Mouse (Mus musculus) kidney, adult 8-10 months (tissue): ENCODE results near the gene Lrp2bp.

Experiments
- DNase-seq, 2 experiments: peaks; one replicate each; pipeline ENCODE4 v3.0.0; 2022

The Lrp2bp gene

DNA sequence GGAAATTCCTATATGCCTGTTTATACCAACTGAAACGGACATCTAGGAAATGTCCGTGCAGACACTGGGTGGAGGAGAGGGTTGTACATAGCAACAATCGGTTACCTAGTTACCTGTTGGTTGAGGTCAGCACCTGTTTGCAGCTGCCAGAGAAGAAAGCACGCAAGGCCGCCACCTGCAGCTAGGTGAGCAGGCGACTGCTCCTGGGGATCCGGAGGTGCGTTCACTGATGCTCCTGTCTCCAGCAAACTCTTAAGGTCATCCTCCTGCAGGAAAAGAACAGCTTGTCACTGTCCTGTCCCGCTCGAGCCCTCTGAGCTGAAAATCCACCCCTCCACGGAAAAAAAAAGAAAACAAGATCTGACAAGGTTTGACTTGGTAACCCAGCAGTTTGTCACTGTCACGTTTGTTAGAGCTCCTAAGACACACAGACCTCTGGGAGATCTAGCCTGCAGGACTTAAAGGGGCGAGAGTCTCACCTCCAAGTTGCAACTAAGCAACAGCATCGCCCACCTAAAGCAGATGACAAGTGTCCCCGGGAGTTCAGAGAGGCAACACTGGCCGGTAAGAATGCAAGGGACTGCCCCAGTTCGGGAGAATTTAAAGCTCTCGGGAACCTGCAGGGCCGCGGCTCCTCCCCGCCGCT is at the start of gene Lrp2bp:
Lrp2bp (plus strand) TSS at position 166 of the 646 bp plus-strand sequence.
- DNase-seq = peak; percentile 36 to 47

DNA sequence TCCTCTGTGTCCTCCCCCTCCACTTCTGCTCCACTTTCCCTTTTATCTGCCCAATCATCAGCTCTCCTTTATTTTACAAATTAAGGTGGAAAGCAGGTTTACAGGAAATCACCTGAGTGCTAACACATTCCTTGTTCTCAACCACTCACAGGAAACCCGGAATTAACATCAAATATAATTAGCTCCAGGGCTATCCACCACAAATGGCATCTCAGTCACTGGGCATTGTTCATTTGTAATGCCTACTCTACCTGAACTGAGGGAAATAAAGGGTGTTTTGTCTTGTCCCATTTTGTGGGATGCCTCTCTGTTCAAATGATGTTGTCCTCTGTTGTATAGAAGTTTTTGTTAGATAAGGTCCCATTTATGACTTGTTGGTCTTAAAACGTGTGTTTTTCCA is 48.5 kb upstream of the Lrp2bp start:
- no peak for DNase-seq

- DNase-seq = no peak
These were observed 28.2 kb upstream of the Lrp2bp start for GRCm38 (mm10) chr8:45970894-45971293.

GRCm38 (mm10) chr8:45973988-45974505 is 25.1 kb upstream of the Lrp2bp start:
- DNase-seq = no peak

DNA sequence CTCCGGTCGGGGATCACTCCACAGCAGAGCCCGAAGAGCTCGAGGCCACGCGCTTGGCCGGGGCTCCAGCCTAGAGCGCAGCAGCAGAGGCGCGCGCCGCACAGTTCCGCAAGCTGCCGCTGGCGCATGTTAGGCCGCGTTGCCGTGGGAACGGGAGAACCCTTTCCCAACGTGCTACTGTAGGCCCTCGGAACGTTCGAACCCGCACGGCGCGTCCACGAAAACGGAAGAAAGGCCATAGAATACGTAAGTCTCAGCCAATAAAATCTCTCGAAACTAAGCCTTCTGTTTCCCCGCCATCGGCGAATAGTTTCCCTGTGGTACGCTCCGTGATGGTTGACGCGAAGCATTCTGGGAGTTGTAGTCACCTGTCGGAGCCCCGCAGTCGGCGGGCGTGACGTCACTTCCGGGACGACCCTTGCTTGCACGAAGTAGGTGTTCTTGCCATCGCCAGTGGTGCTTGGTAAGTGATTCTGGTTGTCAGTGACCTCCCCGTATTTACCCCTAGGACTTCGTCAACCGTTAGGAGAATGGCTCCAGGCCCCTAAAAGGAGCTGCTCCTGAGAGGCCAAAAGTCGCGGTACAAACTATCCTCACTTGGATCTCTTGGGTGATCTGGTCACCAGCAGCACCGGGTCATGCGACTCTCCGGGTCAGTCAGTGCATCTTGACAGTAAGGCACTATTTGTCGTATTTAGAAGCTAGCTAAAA is 23.8 kb upstream of the Lrp2bp start, which contains the start of the genes 1700029J07Rik and Ufsp2:
1700029J07Rik (minus strand) TSS at position 127 of the 711 bp plus-strand sequence.
Ufsp2 (plus strand) TSS at position 403 of the 711 bp plus-strand sequence.
- peak; percentile 97 to 98 for DNase-seq

DNA sequence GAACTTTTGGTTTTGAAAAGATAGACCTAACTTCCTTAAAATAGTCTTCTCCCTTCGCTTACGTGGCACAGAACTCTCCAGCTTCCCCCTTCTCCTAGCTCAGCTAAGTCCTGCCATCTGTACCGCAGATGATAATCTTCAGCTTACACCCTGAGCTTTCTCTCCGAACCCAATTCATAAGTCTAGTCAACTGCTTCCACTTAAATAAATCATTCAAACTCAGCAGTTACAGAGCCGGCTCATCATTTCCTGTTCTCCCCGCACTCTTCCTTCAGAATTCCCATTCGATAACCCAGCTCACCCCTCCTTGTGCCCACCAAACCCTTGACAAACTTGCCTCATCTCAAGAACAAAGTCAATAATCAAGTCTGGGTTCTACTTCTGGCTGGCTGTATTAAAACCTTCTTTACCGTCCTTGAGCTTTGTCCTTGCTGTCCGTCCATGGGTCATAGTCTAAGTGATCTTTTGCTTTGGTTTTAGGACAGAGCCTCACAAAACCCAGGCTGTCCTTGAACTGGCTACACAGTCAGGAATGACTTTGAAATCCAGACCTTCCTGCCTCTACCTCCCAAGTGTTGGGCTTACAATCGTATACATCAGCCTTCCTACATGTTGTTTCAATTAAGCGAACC is 23.1 kb upstream of the Lrp2bp start:
- DNase-seq = no peak

- DNase-seq = no peak
These were observed 12.4 kb upstream of the Lrp2bp start for GRCm38 (mm10) chr8:45986665-45987064.

GRCm38 (mm10) chr8:45988189-45988588 is 10.9 kb upstream of the Lrp2bp start:
- DNase-seq = no peak

GRCm38 (mm10) chr8:45990631-45991310 is 8.3 kb upstream of the Lrp2bp start:
- DNase-seq = no peak

DNA sequence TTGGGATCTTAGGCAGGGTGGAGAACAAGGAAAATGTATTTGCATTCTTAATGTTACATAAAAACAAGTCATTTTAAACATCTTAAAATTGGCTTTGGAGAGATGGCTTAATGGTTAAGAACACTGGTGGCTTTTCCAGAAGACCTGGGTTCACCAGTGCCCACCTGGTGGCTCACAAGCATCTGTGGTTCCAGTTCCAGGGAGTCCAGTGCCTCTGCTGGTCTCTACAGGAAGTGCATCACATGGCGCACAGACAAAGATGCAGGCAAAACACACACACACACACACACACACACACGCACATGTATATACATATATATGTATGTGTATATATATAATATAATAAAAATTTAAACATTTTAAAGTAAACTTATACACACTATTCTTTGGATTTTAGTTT is 5.0 kb upstream of the Lrp2bp start:
- DNase-seq = no peak

- DNase-seq = no peak
These were observed 3.5 kb upstream of the Lrp2bp start for GRCm38 (mm10) chr8:45995576-45995975.

GRCm38 (mm10) chr8:45998228-45998627 is 875 bp upstream of the Lrp2bp start:
- DNase-seq = no peak

DNA sequence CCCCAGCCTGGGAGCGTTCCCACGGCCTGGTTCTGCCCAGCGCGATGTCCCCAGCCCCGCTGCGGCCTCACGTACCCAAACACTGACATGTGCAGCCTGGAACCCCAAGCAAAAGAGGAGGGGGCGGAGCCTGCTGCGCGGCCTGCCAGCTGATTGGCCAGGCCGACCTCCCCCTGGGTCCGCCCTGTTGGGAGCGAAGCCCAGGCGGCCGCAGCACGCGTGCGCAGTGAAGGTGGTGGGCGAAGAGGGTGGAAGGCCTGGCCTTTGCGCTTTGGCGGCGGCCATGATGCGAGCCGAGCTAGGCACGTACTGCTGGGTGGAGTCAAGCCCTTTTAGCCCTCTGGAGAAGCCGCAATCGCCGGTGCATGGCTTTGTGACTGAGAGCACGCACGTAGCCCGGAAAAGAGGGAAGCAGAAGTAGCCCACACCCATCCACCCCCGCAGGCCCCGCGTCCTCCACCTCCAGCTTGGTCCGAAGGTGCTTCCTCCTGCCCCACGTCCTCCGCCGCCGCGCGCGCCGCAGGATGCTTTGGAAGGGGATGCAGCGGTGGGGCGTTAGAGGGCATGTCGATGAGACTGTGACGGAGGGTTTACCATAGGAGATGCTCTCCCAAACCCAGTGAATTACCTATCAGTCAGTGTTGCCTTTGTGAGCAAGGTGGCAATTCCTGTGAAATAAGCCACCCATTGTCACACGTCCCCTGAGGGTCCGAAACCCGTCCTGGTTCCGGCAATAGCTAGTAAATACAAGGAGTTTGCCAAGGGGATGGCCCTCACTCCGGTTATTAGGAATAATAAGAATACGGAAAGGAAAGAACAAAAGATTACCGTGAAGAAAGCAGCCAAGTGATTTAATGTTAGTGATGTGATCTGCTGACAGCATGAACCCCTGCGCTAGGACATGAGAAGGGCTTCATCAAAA is 942 bp downstream of the Lrp2bp start:
- peak; percentile 98 to 99 for DNase-seq

- DNase-seq = no peak
These were observed 6.5 kb downstream of the Lrp2bp start, which contains the start of gene Ankrd37 for GRCm38 (mm10) chr8:46005596-46005995. TSS of gene Ankrd37 (minus strand) at chr8:46005707.

DNA sequence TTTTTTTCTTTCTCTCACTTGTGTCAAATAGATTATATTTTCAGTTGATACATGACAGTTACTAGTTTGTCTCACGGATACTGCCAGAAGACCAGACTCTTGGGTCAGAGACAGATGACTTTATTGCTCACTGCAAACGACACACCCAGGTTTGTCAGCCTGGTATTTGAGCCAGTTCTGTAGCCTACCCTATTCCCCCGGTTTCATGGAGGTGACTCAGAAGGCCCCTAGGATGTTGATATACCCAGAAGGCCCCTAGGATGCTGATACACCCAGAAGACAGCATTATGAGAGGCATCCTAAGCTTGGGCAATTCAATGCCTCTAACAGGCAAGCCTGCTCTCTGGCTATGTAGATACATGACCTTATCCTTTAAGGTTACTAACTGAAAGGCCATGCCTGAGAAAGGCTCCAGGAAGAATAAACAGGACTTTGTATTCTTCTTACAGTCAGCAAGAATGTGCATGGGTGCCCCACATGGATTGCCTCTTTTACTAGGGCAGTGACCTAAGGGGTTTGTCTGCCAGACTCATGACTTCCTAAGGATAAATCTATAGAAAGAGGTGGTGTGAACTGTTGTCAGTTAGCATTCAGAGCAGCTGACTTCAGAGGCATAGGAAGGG is 8.1 kb downstream of the Lrp2bp start:
- no peak for DNase-seq

GRCm38 (mm10) chr8:46010306-46010705 is 11.2 kb downstream of the Lrp2bp start:
- DNase-seq = peak in 1 of 2 experiments; percentile 17

GRCm38 (mm10) chr8:46010746-46011680 is 11.9 kb downstream of the Lrp2bp start:
- peak; percentile 16 to 19 for DNase-seq

DNA sequence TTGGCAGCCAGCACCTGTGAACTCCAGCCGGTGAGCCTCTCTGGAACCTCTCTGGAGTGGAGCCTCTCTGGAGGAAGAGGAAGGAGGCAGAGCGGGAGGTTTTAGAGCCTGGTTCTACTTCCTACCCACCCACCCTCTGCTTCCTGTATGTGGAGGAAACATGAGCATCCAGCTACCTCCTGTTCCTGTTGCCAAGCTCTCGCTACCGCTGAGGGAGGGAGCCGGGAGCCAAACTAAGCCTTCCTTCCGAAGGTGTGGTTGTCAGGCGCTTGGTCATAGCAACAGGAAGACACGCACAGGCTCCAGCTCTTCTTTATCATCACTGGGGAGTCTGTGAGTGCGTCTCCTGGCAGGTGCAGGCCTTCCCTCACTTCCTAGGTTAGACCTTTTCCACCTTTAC is 23.1 kb downstream of the Lrp2bp start:
- no peak for DNase-seq

DNA sequence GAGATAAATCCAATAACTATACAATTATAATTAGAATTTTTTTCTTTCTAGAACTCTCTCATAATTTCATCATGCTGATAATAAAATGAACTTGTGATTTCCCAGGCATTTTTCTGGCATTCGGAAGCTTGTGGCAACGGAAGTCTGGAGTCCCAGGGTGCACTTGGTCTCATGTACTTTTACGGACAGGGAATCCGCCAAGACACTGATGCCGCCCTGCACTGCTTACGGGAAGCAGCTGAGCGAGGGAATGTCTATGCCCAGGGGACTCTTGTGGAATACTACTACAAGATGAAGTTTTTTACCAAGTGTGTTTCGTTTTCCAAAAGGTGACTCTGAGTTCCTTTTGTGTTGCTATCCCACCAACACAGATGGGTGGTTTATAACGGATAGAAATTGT is 23.7 kb downstream of the Lrp2bp start:
- DNase-seq = no peak

GRCm38 (mm10) chr8:46024392-46024791 is 25.3 kb downstream of the Lrp2bp start:
- no peak for DNase-seq
